Mouse (Mus musculus) E14TG2a.4 (cell line): ENCODE measurements around the gene Capn6.

Experiments
- CTCF ChIP-seq: conservative IDR thresholded peaks from 2 replicates; pipeline ENCODE4 v1.5.1; 2014; ENCODE audit warnings: low read length
- POU5F1 ChIP-seq: IDR thresholded peaks from 2 replicates; pipeline ENCODE4 v1.6.1; 2014; ENCODE audit warnings: low read length, borderline replicate concordance

DNA sequence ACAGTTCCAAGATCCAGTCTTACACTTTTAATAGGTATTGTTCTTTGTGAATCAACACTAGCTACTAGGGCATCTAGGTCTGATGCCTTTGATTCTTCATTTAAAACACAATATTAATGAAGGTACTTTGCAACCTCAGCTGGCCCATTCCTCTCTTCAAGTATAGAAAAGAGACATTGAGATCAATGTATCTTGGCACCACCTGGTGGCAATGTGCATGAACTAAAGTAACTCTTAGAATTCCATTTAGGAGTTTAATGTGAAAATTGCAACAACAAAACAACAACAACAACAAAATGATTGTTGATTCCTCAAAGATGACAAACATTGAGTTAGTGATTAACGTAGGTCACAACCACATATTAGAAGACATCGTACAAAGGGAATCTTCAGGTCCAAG is 8.3 kb downstream of the Capn6 start:
- no peak for TF ChIP-seq CTCF
- TF ChIP-seq POU5F1, result no peak
